Comparison of ENCODE assay signal across 28 mouse cellular contexts in genomic region chr9:51020351-51020750, GRCm38 (mm10). TPM values are rescaled to one million over a fixed set of nuclear protein-coding genes. Genes with fewer than 3 reads are reported as not detected.
DNase-seq lines count a peak whose midpoint lies in the region; ATAC-seq lines count a peak whose summit lies in the region.
"Had no signal": no experiment of that assay in that cellular context is flagged by ENCODE, and none has a peak within 500 bp of the region (broad histone marks: within the 10 kb centered on the region; RNA-seq: fewer than 3 reads in every experiment).

No protein-coding gene starts in this region.

- 0 out of 2 replicates have a peak, but pooled peaks cover 3% of the 10 kb centered on the region for H3K4me1 ChIP-seq in heart, embryonic 11.5 days (ENCODE audit: control insufficient read depth, insufficient read depth, low read length)
- H3K4me1 ChIP-seq: embryonic facial prominence, embryonic 12.5 days; forebrain, embryonic 13.5 days; hindbrain, embryonic 15.5 days; kidney, embryonic 15.5 days; limb, embryonic 10.5 days; midbrain, embryonic 12.5 days; neural tube, embryonic 13.5 days had no signal

- no peaks in the 10 kb centered on the region for H3K27me3 ChIP-seq in heart, embryonic 11.5 days (ENCODE audit: control insufficient read depth, insufficient read depth, low read length)
- H3K27me3 ChIP-seq: embryonic facial prominence, embryonic 12.5 days; forebrain, embryonic 13.5 days; hindbrain, embryonic 15.5 days; midbrain, embryonic 12.5 days; neural tube, embryonic 13.5 days had no signal

- H3K9me3 ChIP-seq in heart, embryonic 11.5 days (replicated peaks; ENCODE audit: control insufficient read depth, low read length) = no peaks in the 10 kb centered on the region
- H3K9me3 ChIP-seq: embryonic facial prominence, embryonic 12.5 days; forebrain, embryonic 13.5 days; heart, embryonic 10.5 days; hindbrain, embryonic 15.5 days; kidney, embryonic 15.5 days; limb, embryonic 10.5 days; midbrain, embryonic 12.5 days; neural tube, embryonic 13.5 days had no signal

- no peak overlapping the region for H3K4me3 ChIP-seq in heart, embryonic 11.5 days (ENCODE audit: low read depth, low read length)
- H3K4me3 ChIP-seq: embryonic facial prominence, embryonic 12.5 days; erythroblast, embryonic 14.5 days; forebrain, embryonic 13.5 days; heart, embryonic 10.5 days; hindbrain, embryonic 15.5 days; kidney, embryonic 15.5 days; limb, embryonic 10.5 days; midbrain, embryonic 12.5 days; neural tube, embryonic 13.5 days had no signal

- H3K36me3 ChIP-seq in heart, embryonic 11.5 days (ENCODE audit: control insufficient read depth, insufficient read depth, low read length) = no peaks in the 10 kb centered on the region
- H3K36me3 ChIP-seq: embryonic facial prominence, embryonic 12.5 days; heart, embryonic 10.5 days; hindbrain, embryonic 15.5 days; kidney, embryonic 15.5 days; limb, embryonic 10.5 days; midbrain, embryonic 12.5 days; neural tube, embryonic 13.5 days had no signal

- peak; percentile 95 for ATAC-seq in inflammation-experienced regulatory T-cells, adult 6 months
- ATAC-seq in heart, embryonic 11.5 days (replicated peaks; ENCODE audit: insufficient number of reproducible peaks, low FRiP score, low TSS enrichment) = no peak
- ATAC-seq: forebrain, embryonic 13.5 days; intestine, postnatal 0 days had no signal

- DNase-seq in CD4-positive, CD25-positive, alpha-beta regulatory T cell, adult 2 months (ENCODE audit: low read depth, low spot score) = peak; percentile 53
- DNase-seq in MEL-GATA-1-ER (ENCODE audit: extremely low read depth, low read depth) = peak; percentile 49
- peak; percentile 13 for DNase-seq in thymus, postnatal 25 days
- no peak for DNase-seq in adrenal gland, adult 2 months
- DNase-seq in cerebellum, adult 11 months = no peak
- DNase-seq: adrenal gland, postnatal 36 days; cerebellum, adult 18-20 months; heart, postnatal 10 days; kidney, postnatal 4 days; layer of hippocampus, adult 9-11 months; lung, embryonic 14.5 days; lung, postnatal 36 days; spleen, adult 18-20 months had no signal

- no peak overlapping the region for H3K4me2 ChIP-seq in heart, embryonic 11.5 days
- H3K4me2 ChIP-seq: embryonic facial prominence, embryonic 12.5 days; forebrain, embryonic 13.5 days; hindbrain, embryonic 15.5 days; kidney, embryonic 15.5 days; liver, embryonic 11.5 days; lung, embryonic 14.5 days; midbrain, embryonic 12.5 days; neural tube, embryonic 13.5 days had no signal

- no peak overlapping the region for H3K9ac ChIP-seq in heart, embryonic 11.5 days (ENCODE audit: low read depth, low read length)
- H3K9ac ChIP-seq: embryonic facial prominence, embryonic 12.5 days; forebrain, embryonic 13.5 days; hindbrain, embryonic 15.5 days; kidney, embryonic 15.5 days; lung, embryonic 14.5 days; midbrain, embryonic 12.5 days; neural tube, embryonic 13.5 days had no signal

- WGBS in heart, embryonic 11.5 days (ENCODE audit: insufficient replicate concordance) = 49% methylated on average over 3 of the region's 3 CpGs

- no peak overlapping the region for H3K27ac ChIP-seq in heart, embryonic 11.5 days (ENCODE audit: low read depth, low read length)
- H3K27ac ChIP-seq: embryonic facial prominence, embryonic 12.5 days; forebrain, embryonic 13.5 days; heart, embryonic 10.5 days; hindbrain, embryonic 15.5 days; kidney, embryonic 15.5 days; limb, embryonic 10.5 days; midbrain, embryonic 12.5 days; neural tube, embryonic 13.5 days had no signal

RNA-seq across cellular contexts. Expression of gene Sik2, which starts 11.5 kb away (rescaled TPM):
- polyA plus RNA-seq in inflammation-experienced regulatory T-cells, adult 6 months (2017; shearing (Covaris generic)) = 10 to 100 TPM; 14.7 to 30.3 (median 15.8) TPM
- total RNA-seq in adrenal gland, adult 2 months (2021) = 100 to 1,000 TPM; 107 to 108 TPM
- polyA plus RNA-seq in adrenal gland, adult 2 months (2012; rRNA removed) = 81.4 and 146 TPM in 2 replicates
- polyA plus RNA-seq in heart, embryonic 11.5 days (2014; fragmentation: Nextera tagmentation; extraction: Ambion mirVana) = 15.6 and 17.1 TPM in 2 replicates

RNA-seq across cellular contexts. Expression of gene Btg4, which starts 40.4 kb away (rescaled TPM):
- polyA plus RNA-seq in inflammation-experienced regulatory T-cells, adult 6 months (2017; shearing (Covaris generic)) = under 1 TPM in 1 of 3 experiments, not detected in 2; 0.56 TPM
- total RNA-seq in adrenal gland, adult 2 months (2021) = not detected
- polyA plus RNA-seq in adrenal gland, adult 2 months (2012; rRNA removed) = not detected in 2 replicates
- not detected in 2 replicates for polyA plus RNA-seq in heart, embryonic 11.5 days (2014; fragmentation: Nextera tagmentation; extraction: Ambion mirVana)
- total RNA-seq: adrenal gland, postnatal 36 days; gastrocnemius, postnatal 4 days; heart, postnatal 10 days; left cerebral cortex, adult 8-10 months had no signal
- polyA plus RNA-seq: embryonic facial prominence, embryonic 12.5 days; erythroblast, embryonic 14.5 days; forebrain, embryonic 13.5 days; heart, embryonic 10.5 days; hindbrain, embryonic 15.5 days; intestine, postnatal 0 days; kidney, embryonic 15.5 days; limb, embryonic 10.5 days; liver, embryonic 11.5 days; lung, embryonic 14.5 days; midbrain, embryonic 12.5 days; neural tube, embryonic 13.5 days had no signal

RNA-seq across cellular contexts. Expression of gene Layn, which starts 56.5 kb away (rescaled TPM):
- not detected for polyA plus RNA-seq in inflammation-experienced regulatory T-cells, adult 6 months (2017; shearing (Covaris generic))
- 1 to 10 TPM; 5.8 to 9.1 TPM for total RNA-seq in adrenal gland, adult 2 months (2021)
- polyA plus RNA-seq in adrenal gland, adult 2 months (2012; rRNA removed) = 1.2 and 2.8 TPM in 2 replicates
- polyA plus RNA-seq in heart, embryonic 11.5 days (2014; fragmentation: Nextera tagmentation; extraction: Ambion mirVana) = 7.2 and 10.2 TPM in 2 replicates
- polyA plus RNA-seq: erythroblast, embryonic 14.5 days had no signal

Comparison
In these comparisons a context has a peak if more than half of its experiments do, and no peak if none do; other contexts are left out.
1. DNase-seq: peak in CD4-positive, CD25-positive, alpha-beta regulatory T cell, adult 2 months (single experiment), MEL-GATA-1-ER (single experiment) and thymus, postnatal 25 days (single experiment); none in adrenal gland, adult 2 months (single experiment) and cerebellum, adult 11 months (single experiment).